Mouse (Mus musculus): Measurements from ENCODE around the gene Fam205a4. TPM values are rescaled to one million over a fixed set of nuclear protein-coding genes. Genes with fewer than 3 reads are reported as not detected.

The Fam205a4 gene
- polyA plus RNA-seq (2014; fragmentation: Illumina TruSeq; extraction: RNeasy Lipid Tissue Mini Kit (QIAGEN cat#74804)): 0.51 TPM

DNA sequence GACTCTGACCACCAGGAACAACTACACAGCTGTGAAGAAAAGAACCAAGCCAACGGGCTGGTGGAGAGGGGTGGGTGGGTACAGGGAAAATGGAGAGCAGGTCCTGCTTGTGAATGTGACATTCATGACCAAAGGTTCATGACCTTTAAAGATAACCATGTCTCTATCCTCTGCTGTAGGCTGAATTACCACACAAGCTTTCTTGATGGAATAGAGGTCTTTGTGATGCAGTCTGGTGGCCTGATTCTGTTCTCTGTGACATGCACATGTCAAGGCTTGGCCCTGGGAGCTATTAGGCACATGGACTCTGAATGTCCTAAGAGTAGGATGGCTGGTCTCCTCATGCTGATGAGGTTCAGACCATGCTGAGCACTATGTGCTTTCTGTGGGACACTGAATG is at the start of gene Fam205a4:
Gene Fam205a4 (plus strand): TSS at position 301 of the 400 bp plus-strand sequence.

DNA sequence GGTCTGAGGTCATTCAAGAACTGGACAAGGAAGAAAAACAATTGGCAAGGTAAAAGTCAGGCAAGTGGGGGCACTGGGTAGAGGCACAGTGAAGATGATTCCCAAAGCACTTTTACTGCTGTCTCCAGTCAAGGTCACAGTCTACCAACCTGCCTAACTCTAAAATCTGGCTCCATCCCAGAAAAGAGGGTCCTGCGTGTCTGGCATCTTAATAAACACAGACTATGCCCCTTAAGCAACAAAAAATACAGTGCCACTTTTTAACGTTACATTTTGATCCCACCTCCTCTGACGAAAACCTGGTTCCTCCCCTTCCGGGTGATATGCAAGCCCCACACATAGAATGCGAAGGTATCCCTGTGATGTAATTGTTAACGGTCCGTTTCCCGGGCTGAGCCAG is 24.6 kb upstream of the Fam205a4 start, which contains the start of gene Gm20878:
Gene Gm20878 (plus strand): TSS at position 301 of the 400 bp plus-strand sequence.

Other genes starting within 250 kb of the Fam205a4 start
- gene Dctn3, start 242.9 kb upstream of the Fam205a4 start, polyA plus RNA-seq (2014; fragmentation: Illumina TruSeq; extraction: RNeasy Lipid Tissue Mini Kit (QIAGEN cat#74804)): 23.2 TPM
- gene Arid3c, start 234.9 kb upstream of the Fam205a4 start, polyA plus RNA-seq (2014; fragmentation: Illumina TruSeq; extraction: RNeasy Lipid Tissue Mini Kit (QIAGEN cat#74804)): not detected
- gene Galt, start 210.8 kb upstream of the Fam205a4 start, polyA plus RNA-seq (2014; fragmentation: Illumina TruSeq; extraction: RNeasy Lipid Tissue Mini Kit (QIAGEN cat#74804)): 0.40 TPM
- 34.3 TPM for gene Sigmar1, start 209.9 kb upstream of the Fam205a4 start, polyA plus RNA-seq (2014; fragmentation: Illumina TruSeq; extraction: RNeasy Lipid Tissue Mini Kit (QIAGEN cat#74804))
- 3.4 TPM for gene Ccl27a, start 191.8 kb upstream of the Fam205a4 start, polyA plus RNA-seq (2014; fragmentation: Illumina TruSeq; extraction: RNeasy Lipid Tissue Mini Kit (QIAGEN cat#74804))
- gene Gm21541, start 62.4 kb upstream of the Fam205a4 start, polyA plus RNA-seq (2014; fragmentation: Illumina TruSeq; extraction: RNeasy Lipid Tissue Mini Kit (QIAGEN cat#74804)): not detected
- gene Gm20878, start 24.5 kb upstream of the Fam205a4 start, polyA plus RNA-seq (2014; fragmentation: Illumina TruSeq; extraction: RNeasy Lipid Tissue Mini Kit (QIAGEN cat#74804)): not detected
- gene Gm21093, start 68.7 kb downstream of the Fam205a4 start, polyA plus RNA-seq (2014; fragmentation: Illumina TruSeq; extraction: RNeasy Lipid Tissue Mini Kit (QIAGEN cat#74804)): not detected
- gene Gm3893, start 125.1 kb downstream of the Fam205a4 start, polyA plus RNA-seq (2014; fragmentation: Illumina TruSeq; extraction: RNeasy Lipid Tissue Mini Kit (QIAGEN cat#74804)): not detected
- 1.3 TPM for gene Gm13304, start 148.8 kb downstream of the Fam205a4 start, polyA plus RNA-seq (2014; fragmentation: Illumina TruSeq; extraction: RNeasy Lipid Tissue Mini Kit (QIAGEN cat#74804))
- not detected for gene Gm13306, start 187.4 kb downstream of the Fam205a4 start, polyA plus RNA-seq (2014; fragmentation: Illumina TruSeq; extraction: RNeasy Lipid Tissue Mini Kit (QIAGEN cat#74804))
- not detected for gene Gm13305, start 202.5 kb downstream of the Fam205a4 start, polyA plus RNA-seq (2014; fragmentation: Illumina TruSeq; extraction: RNeasy Lipid Tissue Mini Kit (QIAGEN cat#74804))